Mouse (Mus musculus): ENCODE results near the gene Setd1a.

- no peak for TF ChIP-seq CTCF (IDR thresholded peaks at IDR 0.05)
- TF ChIP-seq EP300 (IDR thresholded peaks at IDR 0.05) = no peak
Measured at GRCm38 (mm10) chr7:127822494-127822893, 46.0 kb downstream of the Setd1a start.

All from lung, postnatal 0 days (tissue).